Mouse (Mus musculus): ENCODE measurements at regions not wholly inside any gene's neighbourhood (a gene's known extent, or its start where the extent isn't known, plus 50 kb on each side); places are given as distances from the start of the nearest gene placed in this dataset.

DNA sequence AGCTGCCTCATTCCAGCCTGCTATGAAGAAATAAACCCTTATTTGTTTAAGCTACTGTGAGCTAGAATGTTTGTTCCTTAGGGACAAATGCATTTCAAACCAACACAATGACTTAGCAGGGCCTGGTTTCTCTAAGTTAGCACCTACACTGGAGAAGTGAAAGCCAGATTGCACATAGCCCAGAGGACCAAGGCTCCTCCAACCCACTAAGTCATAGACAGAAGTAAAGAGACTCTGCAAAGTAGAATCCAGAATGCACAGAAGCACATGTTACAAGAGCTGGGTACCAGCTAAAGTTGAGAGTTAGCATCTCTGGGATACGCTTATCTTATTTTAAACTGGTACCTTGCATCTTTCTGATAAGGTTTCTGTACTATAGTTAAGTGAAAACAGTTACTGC lies 443.4 kb upstream of the Jarid2 start:
- 84% methylated on average over 1 of the region's 1 CpGs for WGBS
- Histone ChIP-seq H3K4me3 (replicated peaks; ENCODE audit: control insufficient read depth, low read depth, low read length) (no peak overlapping the region), H3K4me1 (ENCODE audit: control insufficient read depth, insufficient read depth, low read length) (no peaks in the 10 kb centered on the region), H3K27ac (ENCODE audit: control insufficient read depth, insufficient read depth, low read depth, low read length, poor library complexity) (no peak overlapping the region)
- TF ChIP-seq POLR2A (IDR thresholded peaks at IDR 0.05; ENCODE audit: borderline replicate concordance, control insufficient read depth, low read depth, low read length) (no peak), CTCF (IDR thresholded peaks at IDR 0.05; ENCODE audit: control insufficient read depth, insufficient read depth, low read length) (no peak)

DNA sequence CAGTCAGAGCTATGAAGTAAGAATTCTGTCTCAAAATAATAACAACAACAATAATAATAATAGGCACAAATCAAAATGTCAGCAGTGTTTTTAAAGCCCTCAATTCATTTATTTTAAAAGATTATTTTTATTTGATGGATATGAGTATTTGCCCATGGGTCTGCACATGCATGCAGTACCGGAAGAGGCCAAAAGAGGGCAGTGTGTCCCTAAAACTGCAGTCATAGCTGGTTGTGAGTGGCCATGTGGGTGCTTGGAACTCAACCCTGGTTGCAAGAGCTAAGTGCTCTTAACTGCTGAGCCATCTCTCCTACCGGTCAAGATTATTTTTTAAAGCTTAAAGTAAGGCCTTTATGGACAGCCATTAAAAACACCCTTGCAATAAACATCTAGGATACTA lies 439.1 kb upstream of the Jarid2 start:
- TF ChIP-seq CTCF (IDR thresholded peaks at IDR 0.05; ENCODE audit: control insufficient read depth, insufficient read depth, low read length) = peak; percentile 50
- no peak for TF ChIP-seq POLR2A (IDR thresholded peaks at IDR 0.05; ENCODE audit: borderline replicate concordance, control insufficient read depth, low read depth, low read length)
- WGBS = 91% methylated on average over 2 of the region's 2 CpGs
- Histone ChIP-seq H3K4me3 (replicated peaks; ENCODE audit: control insufficient read depth, low read depth, low read length) (no peak overlapping the region), H3K27ac (ENCODE audit: control insufficient read depth, insufficient read depth, low read depth, low read length, poor library complexity) (no peak overlapping the region), H3K4me1 (ENCODE audit: control insufficient read depth, insufficient read depth, low read length) (no peaks in the 10 kb centered on the region)

DNA sequence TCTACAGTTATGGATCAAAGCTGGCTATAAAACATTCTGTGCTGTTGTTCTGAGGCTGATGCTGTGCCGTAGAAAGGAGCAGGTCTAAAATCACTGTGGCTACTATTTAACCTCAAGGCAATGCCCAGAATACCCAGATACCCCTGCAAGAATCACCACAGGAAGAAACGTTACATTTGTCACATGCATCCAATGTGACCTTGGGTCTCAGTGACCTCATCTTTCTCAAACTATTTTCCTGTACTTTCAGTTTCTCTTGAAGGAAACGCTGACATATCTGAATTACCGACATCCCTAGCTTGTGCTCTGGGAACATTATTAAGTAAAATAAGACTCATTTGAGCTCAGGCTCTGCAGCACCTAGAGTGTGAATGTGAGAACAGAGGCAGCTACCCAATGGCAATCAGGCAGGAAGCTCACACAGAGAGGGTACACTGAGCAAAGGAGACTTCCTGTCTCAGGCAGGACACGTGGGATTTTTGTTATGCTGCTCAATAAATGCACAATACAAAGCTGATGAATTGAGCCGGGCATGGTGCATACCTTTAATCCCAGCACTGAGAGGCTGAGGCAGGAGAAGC lies 436.7 kb upstream of the Jarid2 start:
- no peak for TF ChIP-seq POLR2A (IDR thresholded peaks at IDR 0.05; ENCODE audit: borderline replicate concordance, control insufficient read depth, low read depth, low read length)
- no peak for TF ChIP-seq CTCF (IDR thresholded peaks at IDR 0.05; ENCODE audit: control insufficient read depth, insufficient read depth, low read length)
- peak overlapping the region; percentile 3 for H3K4me3 ChIP-seq (replicated peaks; ENCODE audit: control insufficient read depth, low read depth, low read length)
- WGBS = 13% methylated on average over 6 of the region's 6 CpGs
- H3K27ac ChIP-seq (ENCODE audit: control insufficient read depth, insufficient read depth, low read depth, low read length, poor library complexity) = no peak overlapping the region
- no peaks in the 10 kb centered on the region for H3K4me1 ChIP-seq (ENCODE audit: control insufficient read depth, insufficient read depth, low read length)

- Histone ChIP-seq H3K4me3 (replicated peaks; ENCODE audit: control insufficient read depth, low read depth, low read length) (no peak overlapping the region), H3K4me1 (ENCODE audit: control insufficient read depth, insufficient read depth, low read length) (no peaks in the 10 kb centered on the region), H3K27ac (ENCODE audit: control insufficient read depth, insufficient read depth, low read depth, low read length, poor library complexity) (no peak overlapping the region)
- WGBS = 78% methylated on average over 15 of the region's 15 CpGs
- TF ChIP-seq CTCF (IDR thresholded peaks at IDR 0.05; ENCODE audit: control insufficient read depth, insufficient read depth, low read length) (no peak), POLR2A (IDR thresholded peaks at IDR 0.05; ENCODE audit: borderline replicate concordance, control insufficient read depth, low read depth, low read length) (no peak)
These were observed 435.4 kb upstream of the Jarid2 start for GRCm38 (mm10) chr13:44293736-44294416.

DNA sequence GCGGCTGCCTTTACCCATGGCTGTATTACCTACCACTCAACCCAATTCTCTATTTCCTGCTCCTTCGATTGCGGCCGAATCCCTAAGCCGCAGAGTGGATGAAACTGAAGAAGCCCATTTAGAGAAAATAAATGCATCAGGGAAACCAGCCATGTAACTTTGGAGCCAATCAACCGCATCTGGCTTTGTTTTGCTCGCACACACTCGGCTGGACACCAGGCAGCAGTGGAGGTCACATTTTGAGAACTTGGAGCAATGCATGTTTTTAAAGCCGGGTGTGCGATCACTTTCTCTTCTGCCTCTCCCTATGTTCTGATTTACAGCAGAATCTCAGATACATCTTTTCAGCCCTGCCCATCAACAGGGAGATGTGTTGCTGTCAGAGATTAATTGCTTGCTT lies 433.7 kb upstream of the Jarid2 start:
- no peak overlapping the region for H3K4me3 ChIP-seq (replicated peaks; ENCODE audit: control insufficient read depth, low read depth, low read length)
- H3K4me1 ChIP-seq (ENCODE audit: control insufficient read depth, insufficient read depth, low read length) = no peaks in the 10 kb centered on the region
- TF ChIP-seq POLR2A (IDR thresholded peaks at IDR 0.05; ENCODE audit: borderline replicate concordance, control insufficient read depth, low read depth, low read length) = no peak
- no peak for TF ChIP-seq CTCF (IDR thresholded peaks at IDR 0.05; ENCODE audit: control insufficient read depth, insufficient read depth, low read length)
- WGBS = 89% methylated on average over 10 of the region's 10 CpGs
- H3K27ac ChIP-seq (ENCODE audit: control insufficient read depth, insufficient read depth, low read depth, low read length, poor library complexity) = no peak overlapping the region

- Histone ChIP-seq H3K4me3 (replicated peaks; ENCODE audit: control insufficient read depth, low read depth, low read length) (no peak overlapping the region), H3K4me1 (ENCODE audit: control insufficient read depth, insufficient read depth, low read length) (no peaks in the 10 kb centered on the region; the same call in 1 of the 2 replicates), H3K27ac (ENCODE audit: control insufficient read depth, insufficient read depth, low read depth, low read length, poor library complexity) (no peak overlapping the region)
- 59% methylated on average over 10 of the region's 10 CpGs for WGBS
- TF ChIP-seq CTCF (IDR thresholded peaks at IDR 0.05; ENCODE audit: control insufficient read depth, insufficient read depth, low read length) (no peak), POLR2A (IDR thresholded peaks at IDR 0.05; ENCODE audit: borderline replicate concordance, control insufficient read depth, low read depth, low read length) (no peak)
These were observed 428.7 kb upstream of the Jarid2 start for GRCm38 (mm10) chr13:44300611-44301010.

DNA sequence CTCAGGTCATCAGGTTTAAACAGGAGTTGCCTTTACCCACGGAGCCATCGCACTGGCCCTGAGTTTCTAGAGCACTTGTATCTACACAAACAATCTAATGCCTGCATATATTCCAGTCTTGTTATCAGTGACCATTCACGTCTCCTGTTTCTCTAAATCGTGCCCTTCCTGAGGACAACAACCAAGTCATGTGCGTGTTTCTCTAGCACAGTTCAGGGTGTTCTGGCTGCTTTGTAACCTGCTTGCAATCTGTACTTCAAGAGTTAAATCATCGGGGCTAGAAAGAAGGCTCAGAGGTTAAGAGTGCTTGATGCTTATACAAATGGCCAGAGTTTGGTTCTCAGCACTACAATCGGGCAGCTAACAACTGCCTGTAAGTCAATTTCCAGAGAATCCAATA lies 428.1 kb upstream of the Jarid2 start:
- TF ChIP-seq CTCF (IDR thresholded peaks at IDR 0.05; ENCODE audit: control insufficient read depth, insufficient read depth, low read length) (no peak), POLR2A (IDR thresholded peaks at IDR 0.05; ENCODE audit: borderline replicate concordance, control insufficient read depth, low read depth, low read length) (no peak)
- Histone ChIP-seq H3K4me3 (replicated peaks; ENCODE audit: control insufficient read depth, low read depth, low read length) (no peak overlapping the region), H3K27ac (ENCODE audit: control insufficient read depth, insufficient read depth, low read depth, low read length, poor library complexity) (no peak overlapping the region), H3K4me1 (ENCODE audit: control insufficient read depth, insufficient read depth, low read length) (no peaks in the 10 kb centered on the region; the same call in 1 of the 2 replicates)
- 78% methylated on average over 7 of the region's 7 CpGs for WGBS

DNA sequence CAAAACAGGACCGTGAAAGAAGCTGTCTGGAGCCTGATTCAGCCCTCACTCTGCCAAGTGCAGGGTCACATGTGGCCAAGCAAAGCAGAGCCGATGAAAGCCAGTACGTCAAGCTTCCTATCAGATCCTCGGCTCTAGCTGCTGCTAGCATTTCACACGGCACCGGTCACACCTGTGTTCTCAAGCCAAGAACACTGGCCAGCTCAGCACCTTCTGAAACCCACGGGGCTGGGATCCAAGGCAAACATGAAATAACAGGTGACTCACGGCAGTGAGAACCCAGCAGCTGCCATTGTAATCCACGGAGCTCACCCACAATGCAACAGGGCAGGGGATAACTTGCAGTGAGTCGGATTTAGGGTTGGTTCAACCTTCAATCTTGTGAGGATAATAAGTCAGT lies 427.3 kb upstream of the Jarid2 start:
- TF ChIP-seq CTCF (IDR thresholded peaks at IDR 0.05; ENCODE audit: control insufficient read depth, insufficient read depth, low read length) = no peak
- TF ChIP-seq POLR2A (IDR thresholded peaks at IDR 0.05; ENCODE audit: borderline replicate concordance, control insufficient read depth, low read depth, low read length) = no peak
- WGBS = 84% methylated on average over 10 of the region's 10 CpGs
- H3K4me1 ChIP-seq (ENCODE audit: control insufficient read depth, insufficient read depth, low read length) = no peaks in the 10 kb centered on the region; the same call in 1 of the 2 replicates
- H3K4me3 ChIP-seq (replicated peaks; ENCODE audit: control insufficient read depth, low read depth, low read length) = no peak overlapping the region
- H3K27ac ChIP-seq (ENCODE audit: control insufficient read depth, insufficient read depth, low read depth, low read length, poor library complexity) = no peak overlapping the region

All from bone marrow, adult 2 months (tissue).